ENCODE assay signal across 9 mouse cellular contexts in genomic region chr11:63164756-63165484, GRCm38 (mm10). TPM values are rescaled to one million over a fixed set of nuclear protein-coding genes. Genes with fewer than 3 reads are reported as not detected.
DNase-seq lines count a peak whose midpoint lies in the region; ATAC-seq and TF ChIP-seq lines count a peak whose summit lies in the region.
"Had no signal": no experiment of that assay in that cellular context is flagged by ENCODE, and none has a peak within 500 bp of the region (broad histone marks: within the 10 kb centered on the region; RNA-seq: fewer than 3 reads in every experiment).

No protein-coding gene starts in this region.

- H3K36me3 ChIP-seq in hindbrain, embryonic 11.5 days (ENCODE audit: control insufficient read depth, insufficient read depth, low read length), result no peaks in the 10 kb centered on the region
- H3K36me3 ChIP-seq in hindbrain, embryonic 12.5 days, result no peaks in the 10 kb centered on the region
- no peaks in the 10 kb centered on the region for H3K36me3 ChIP-seq in spleen, adult 2 months (ENCODE audit: control insufficient read depth, insufficient read depth, low read length)
- H3K36me3 ChIP-seq in splenic B cell, adult 2 months (ENCODE audit: control insufficient read depth, insufficient read depth, low read length, poor library complexity, severe bottlenecking), result no peaks in the 10 kb centered on the region

- H3K9ac ChIP-seq in hindbrain, embryonic 11.5 days (ENCODE audit: low read depth, low read length), result no peak overlapping the region
- no peak overlapping the region for H3K9ac ChIP-seq in hindbrain, embryonic 12.5 days
- H3K9ac ChIP-seq: limb, embryonic 15.5 days had no signal

- 51% methylated on average over 7 of the region's 7 CpGs for WGBS in hindbrain, embryonic 11.5 days
- WGBS in hindbrain, embryonic 12.5 days, result 51% methylated on average over 7 of the region's 7 CpGs
- 42% methylated on average over 7 of the region's 7 CpGs for WGBS in spleen, adult 2 months

- no peaks in the 10 kb centered on the region for H3K9me3 ChIP-seq in hindbrain, embryonic 11.5 days (ENCODE audit: control insufficient read depth, low read length)
- no peaks in the 10 kb centered on the region for H3K9me3 ChIP-seq in hindbrain, embryonic 12.5 days (replicated peaks)
- H3K9me3 ChIP-seq: limb, embryonic 15.5 days had no signal

- no peak for TF ChIP-seq POLR2A in spleen, adult 2 months (IDR thresholded peaks at IDR 0.05; ENCODE audit: low read depth, low read length)

- no peak for ATAC-seq in hindbrain, embryonic 11.5 days (ENCODE audit: low FRiP score)
- ATAC-seq in hindbrain, embryonic 12.5 days (ENCODE audit: low FRiP score), result no peak

- peak; percentile 20; the same call in 1 of the 2 replicates for TF ChIP-seq CTCF in spleen, adult 2 months (IDR thresholded peaks at IDR 0.05; ENCODE audit: extremely low read depth, insufficient read depth, insufficient read length, insufficient replicate concordance)

- H3K4me3 ChIP-seq in hindbrain, embryonic 11.5 days (ENCODE audit: low read depth, low read length), result no peak overlapping the region
- no peak overlapping the region for H3K4me3 ChIP-seq in hindbrain, embryonic 12.5 days
- H3K4me3 ChIP-seq in spleen, adult 2 months (ENCODE audit: extremely low read depth, insufficient read depth, insufficient read length), result no peak overlapping the region
- H3K4me3 ChIP-seq: limb, embryonic 15.5 days had no signal

- H3K4me2 ChIP-seq in hindbrain, embryonic 11.5 days (replicated peaks; ENCODE audit: low read depth, low read length), result no peak overlapping the region
- H3K4me2 ChIP-seq in hindbrain, embryonic 12.5 days (replicated peaks), result no peak overlapping the region
- H3K4me2 ChIP-seq: limb, embryonic 15.5 days had no signal

- H3K27me3 ChIP-seq in hindbrain, embryonic 11.5 days (ENCODE audit: control insufficient read depth, insufficient read depth, low read length), result no peaks in the 10 kb centered on the region
- no peaks in the 10 kb centered on the region for H3K27me3 ChIP-seq in hindbrain, embryonic 12.5 days
- no peaks in the 10 kb centered on the region for H3K27me3 ChIP-seq in spleen, adult 2 months (ENCODE audit: control insufficient read depth, insufficient read depth, low read length)
- no peaks in the 10 kb centered on the region for H3K27me3 ChIP-seq in splenic B cell, adult 2 months (ENCODE audit: control insufficient read depth, insufficient read depth, low read length, poor library complexity, severe bottlenecking)
- H3K27me3 ChIP-seq: limb, embryonic 15.5 days had no signal

- DNase-seq in hindbrain, embryonic 11.5 days (ENCODE audit: low spot score), result peak; percentile 31
- DNase-seq in spleen, adult 2 months (ENCODE audit: low read depth in 1 of 2, low spot score in 2 of 2), result no peak
- DNase-seq in spleen, adult 18-20 months, result no peak
- DNase-seq in adipocyte (ENCODE audit: low spot score), result peak; percentile 35
- peak; percentile 20 for DNase-seq in splenic B cell, adult 2 months (ENCODE audit: low read depth, low spot score)
- no peak for DNase-seq in left cerebral cortex, adult 18-20 months (ENCODE audit: low spot score in 2 of 2)

- H3K27ac ChIP-seq in hindbrain, embryonic 11.5 days (ENCODE audit: low read depth, low read length), result no peak overlapping the region
- H3K27ac ChIP-seq in hindbrain, embryonic 12.5 days, result no peak overlapping the region
- no peak overlapping the region for H3K27ac ChIP-seq in spleen, adult 2 months (ENCODE audit: insufficient read depth, low read length)
- H3K27ac ChIP-seq: limb, embryonic 15.5 days had no signal

- no peaks in the 10 kb centered on the region for H3K4me1 ChIP-seq in hindbrain, embryonic 11.5 days (replicated peaks; ENCODE audit: control insufficient read depth, insufficient read depth, low read length)
- H3K4me1 ChIP-seq in hindbrain, embryonic 12.5 days, result no peaks in the 10 kb centered on the region; the same call in 1 of the 2 replicates
- H3K4me1 ChIP-seq in spleen, adult 2 months (ENCODE audit: control insufficient read depth, insufficient read depth, insufficient read length), result no peaks in the 10 kb centered on the region

RNA-seq across cellular contexts. Expression of gene Pmp22, which starts 36.1 kb away (rescaled TPM):
- 58.0 and 64.2 TPM in 2 replicates for polyA plus RNA-seq in hindbrain, embryonic 11.5 days (2014; fragmentation: Nextera tagmentation; extraction: Ambion mirVana)
- 68.7 and 76.0 TPM in 2 replicates for polyA plus RNA-seq in hindbrain, embryonic 12.5 days (2016; fragmentation: Nextera tagmentation; extraction: Ambion mirVana)
- polyA plus RNA-seq in spleen, adult 2 months (2012; rRNA removed), result 23.5 and 24.6 TPM in 2 replicates
- 10 to 100 TPM; 29.8 to 31.3 TPM for total RNA-seq in left cerebral cortex, adult 18-20 months (2021)
- total RNA-seq: neutrophil, adult 5-6 weeks had no signal

Comparison
In these comparisons a context has a peak if more than half of its experiments do, and no peak if none do; other contexts are left out.
1. DNase-seq: peak in hindbrain, embryonic 11.5 days (single experiment), adipocyte (single experiment) and splenic B cell, adult 2 months (single experiment); none in spleen, adult 2 months (0 of 2), spleen, adult 18-20 months (0 of 2) and left cerebral cortex, adult 18-20 months (0 of 2).